Mouse (Mus musculus): Measurements from ENCODE around the gene Srsf2.

- TF ChIP-seq CTCF (IDR thresholded peaks at IDR 0.05; ENCODE audit: extremely low read depth, insufficient read depth, low read length) (no peak), POLR2A (IDR thresholded peaks at IDR 0.05; ENCODE audit: extremely low read depth, insufficient read depth, low read length) (no peak)
These were observed 44.0 kb downstream of the Srsf2 start for GRCm38 (mm10) chr11:116808811-116809395.

Data from cortical plate, adult 2 months (tissue).